Mouse (Mus musculus): ENCODE data around the gene Trpm2.
"Not testable (repeated sequence)": the region's sequence is repeated elsewhere in the genome, so short reads cannot be mapped to it uniquely, and the experiment has no call there.

The Trpm2 gene

DNA sequence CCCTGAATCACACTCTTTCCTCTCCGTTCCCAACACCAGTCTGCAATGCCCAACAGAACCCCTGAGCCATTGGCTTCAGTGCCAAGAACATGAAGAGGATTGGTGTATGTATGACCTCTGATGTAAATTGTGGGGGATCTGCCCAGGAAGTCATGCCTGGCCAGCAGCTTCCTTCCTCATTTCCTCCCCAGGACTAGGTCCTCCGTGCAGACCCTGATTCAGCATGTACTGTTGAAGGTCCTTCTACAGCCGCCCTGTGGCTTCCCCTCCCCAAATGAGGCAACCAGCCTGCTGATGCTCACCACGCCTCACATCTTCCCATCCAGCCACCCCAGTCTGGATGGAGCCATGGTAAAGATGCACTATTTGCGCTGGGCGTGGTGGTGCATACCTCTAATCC is at the start of gene Trpm2:
Gene Trpm2, minus strand, starts transcription at position 83 of the 400 bp plus-strand sequence.
- DNase-seq: no peak

DNA sequence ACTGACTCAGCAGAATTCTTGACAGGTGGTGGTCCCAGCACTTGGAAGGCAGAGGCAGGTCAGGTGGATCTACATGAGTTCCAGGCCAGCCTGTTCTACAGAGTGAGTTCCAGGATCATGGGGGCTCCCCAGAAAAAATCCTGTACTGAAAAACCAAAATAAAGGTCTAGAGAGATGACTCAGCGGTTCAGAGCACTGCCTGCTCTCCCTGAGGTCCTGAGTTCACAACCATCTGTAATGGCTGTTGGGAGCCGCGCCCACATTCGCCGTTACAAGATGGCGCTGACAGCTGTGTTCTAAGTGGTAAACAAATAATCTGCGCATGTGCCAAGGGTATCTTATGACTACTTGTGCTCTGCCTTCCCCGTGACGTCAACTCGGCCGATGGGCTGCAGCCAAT is 49.6 kb upstream of the Trpm2 start:
- not testable (repeated sequence) for DNase-seq

GRCm38 (mm10) chr10:78019291-78019690 is 48.9 kb upstream of the Trpm2 start:
- DNase-seq: no peak

- DNase-seq: peak; percentile 78 to 79
These were observed 48.4 kb upstream of the Trpm2 start for GRCm38 (mm10) chr10:78018797-78019203.

GRCm38 (mm10) chr10:78016366-78016765 is 46.0 kb upstream of the Trpm2 start:
- no peak for DNase-seq

GRCm38 (mm10) chr10:78015489-78015888 is 45.1 kb upstream of the Trpm2 start:
- DNase-seq: no peak

- DNase-seq: no peak
These were observed 42.5 kb upstream of the Trpm2 start for GRCm38 (mm10) chr10:78012661-78013495.

GRCm38 (mm10) chr10:78011116-78011515 is 40.8 kb upstream of the Trpm2 start:
- DNase-seq: not testable (repeated sequence)

DNA sequence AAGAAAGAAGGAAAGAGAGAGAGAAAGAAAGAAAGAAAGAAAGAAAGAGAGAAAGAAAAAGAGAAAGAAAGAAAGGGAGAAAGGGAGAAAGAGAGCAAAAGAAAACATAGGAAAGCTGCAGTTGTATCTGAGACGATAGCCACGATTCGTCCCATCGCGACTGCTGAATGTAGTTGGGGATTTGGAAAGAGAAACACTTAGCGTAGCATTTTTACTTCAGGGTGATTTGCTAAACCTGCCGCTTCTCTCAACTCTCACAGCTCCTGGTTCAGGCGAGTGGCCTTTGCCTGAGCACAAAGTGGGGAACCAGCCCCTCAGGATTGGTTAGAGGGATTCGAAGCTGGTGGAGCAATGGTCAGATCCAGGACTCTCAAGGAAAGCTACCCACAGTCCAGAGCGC is 40.0 kb upstream of the Trpm2 start:
- DNase-seq: no peak

DNA sequence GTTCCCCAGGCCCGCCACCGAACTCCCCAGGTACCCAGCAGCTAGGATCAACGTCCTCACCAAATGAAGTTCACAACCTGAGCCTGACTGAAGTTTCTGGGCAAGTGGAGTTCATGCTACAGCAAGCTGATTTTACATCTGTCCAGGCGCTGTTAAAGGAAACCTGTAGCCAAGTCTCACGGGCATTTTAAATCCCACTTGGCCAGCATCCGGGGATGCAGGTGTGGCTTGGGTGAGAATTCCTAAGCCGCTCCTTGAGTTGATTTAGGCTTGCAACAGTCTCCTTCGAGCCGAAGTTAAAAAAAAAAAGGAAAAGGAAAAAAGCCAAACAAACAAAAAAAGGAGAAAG is 39.6 kb upstream of the Trpm2 start, which contains the start of gene Pfkl:
Gene Pfkl, minus strand, starts transcription at position 139 of the 349 bp plus-strand sequence.
- no peak for DNase-seq

GRCm38 (mm10) chr10:78009184-78009944 is 39.0 kb upstream of the Trpm2 start:
- peak; percentile 91 to 95 for DNase-seq

DNA sequence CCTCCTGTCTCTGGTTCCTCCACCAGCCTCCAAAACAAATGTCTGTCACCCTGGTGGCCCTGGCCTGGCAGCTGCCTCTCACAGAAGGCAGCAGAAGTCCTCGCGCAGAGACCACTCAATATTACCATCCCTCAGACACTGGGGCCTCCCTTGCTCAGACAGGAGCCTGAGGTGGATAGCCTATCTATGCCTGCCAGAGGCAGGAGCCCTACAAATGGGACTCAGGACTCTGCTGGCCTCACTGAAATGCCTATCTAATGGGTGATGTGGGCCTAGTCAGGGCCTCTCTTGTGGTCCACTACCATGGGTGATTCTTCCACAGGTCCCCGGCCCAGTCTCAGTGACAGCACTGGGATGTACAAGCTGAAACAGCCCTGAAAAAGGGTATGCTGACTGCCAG is 37.8 kb upstream of the Trpm2 start:
- DNase-seq: no peak

GRCm38 (mm10) chr10:78007203-78007602 is 36.8 kb upstream of the Trpm2 start:
- no peak for DNase-seq

- no peak for DNase-seq
These were observed 35.6 kb upstream of the Trpm2 start for GRCm38 (mm10) chr10:78005791-78006438.

DNA sequence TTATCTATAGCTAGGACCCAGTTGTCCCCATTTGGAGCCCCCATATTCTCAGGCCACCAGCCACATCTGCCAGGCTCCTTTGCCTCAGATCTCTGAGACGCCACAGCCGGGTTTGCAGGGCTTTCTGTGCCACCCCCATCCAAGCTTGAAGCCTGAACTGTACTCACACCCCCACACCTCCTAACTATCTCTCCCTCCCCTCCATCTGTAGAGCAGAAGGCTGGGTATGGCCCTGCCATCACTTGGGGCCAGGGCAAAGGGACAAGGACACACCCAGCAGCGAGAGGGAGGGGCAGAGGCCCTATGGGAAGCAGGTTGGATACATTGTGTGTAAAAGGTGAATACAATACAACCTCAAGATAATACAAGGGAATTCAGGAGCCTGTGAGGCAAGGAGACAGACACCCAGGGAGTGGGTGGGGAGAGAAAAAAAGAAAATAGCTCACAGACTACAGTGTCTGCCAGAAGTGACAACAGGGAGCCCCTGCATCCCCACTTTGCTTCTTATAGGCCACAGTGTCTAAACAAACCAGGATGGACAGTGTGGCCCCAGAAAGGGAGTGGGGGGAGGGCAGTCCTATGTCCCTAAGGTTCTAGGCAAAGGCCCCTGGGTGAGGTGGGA is 34.2 kb upstream of the Trpm2 start:
- DNase-seq: no peak

DNA sequence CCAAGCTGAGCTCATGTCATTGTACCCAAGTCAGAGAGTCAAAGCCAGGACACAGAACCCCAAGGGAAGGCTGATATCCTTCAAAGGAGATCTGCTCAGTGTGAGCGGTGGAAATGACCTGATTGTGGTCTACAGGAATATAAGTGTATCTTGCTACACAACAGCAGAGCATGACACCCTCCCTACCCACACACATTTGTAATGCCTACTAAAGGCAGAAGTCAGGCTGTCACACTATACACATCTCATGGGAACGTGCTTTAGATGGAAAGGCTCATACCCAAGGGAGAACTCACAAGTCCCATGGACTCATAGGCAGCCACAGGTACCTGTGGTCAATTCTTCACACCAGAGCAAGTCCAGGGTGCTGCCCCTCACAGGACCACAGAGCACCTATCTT is 32.0 kb upstream of the Trpm2 start:
- no peak for DNase-seq

- no peak for DNase-seq
These were observed 31.4 kb upstream of the Trpm2 start for GRCm38 (mm10) chr10:78001796-78002195.

DNA sequence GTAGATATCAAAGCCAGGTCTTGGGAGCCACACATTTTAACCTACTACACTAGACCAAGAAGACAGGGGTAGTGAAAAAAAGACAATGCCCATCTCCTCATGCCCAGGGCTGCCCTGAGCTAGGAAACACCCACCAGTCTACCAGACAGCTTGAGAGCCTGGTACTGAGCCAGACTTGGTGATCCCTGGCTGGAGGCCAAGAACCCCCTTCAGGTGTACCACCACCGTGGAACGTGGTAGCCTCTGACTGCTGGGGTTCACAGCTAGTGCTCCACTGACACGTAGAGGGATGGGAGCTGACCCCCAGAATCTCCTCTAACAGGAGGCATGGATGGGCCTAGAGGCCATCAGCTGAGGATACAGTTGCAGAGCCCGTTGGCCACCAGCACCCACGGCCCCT is 29.8 kb upstream of the Trpm2 start:
- no peak for DNase-seq

DNA sequence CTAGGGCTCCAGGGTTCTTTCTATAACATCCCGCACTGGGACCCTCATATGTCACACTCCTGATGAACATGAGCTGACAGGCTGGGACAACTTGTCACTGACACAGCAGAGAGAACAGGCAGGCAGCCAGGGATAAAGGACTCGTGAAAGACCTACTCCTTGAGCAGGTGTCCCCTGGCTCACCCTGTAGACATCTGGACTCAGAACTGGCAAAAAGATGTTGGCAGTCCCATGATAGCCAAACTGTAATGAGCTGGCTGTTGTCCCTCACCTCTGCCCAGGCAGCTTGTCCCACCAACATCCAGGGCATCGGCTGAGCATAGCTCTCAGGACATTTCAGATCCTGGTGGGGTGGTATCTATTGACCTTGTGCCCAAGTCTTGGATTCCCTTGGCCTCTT is 25.3 kb upstream of the Trpm2 start:
- no peak for DNase-seq

- no peak for DNase-seq
These were observed 15.4 kb upstream of the Trpm2 start for GRCm38 (mm10) chr10:77985775-77986174.

DNA sequence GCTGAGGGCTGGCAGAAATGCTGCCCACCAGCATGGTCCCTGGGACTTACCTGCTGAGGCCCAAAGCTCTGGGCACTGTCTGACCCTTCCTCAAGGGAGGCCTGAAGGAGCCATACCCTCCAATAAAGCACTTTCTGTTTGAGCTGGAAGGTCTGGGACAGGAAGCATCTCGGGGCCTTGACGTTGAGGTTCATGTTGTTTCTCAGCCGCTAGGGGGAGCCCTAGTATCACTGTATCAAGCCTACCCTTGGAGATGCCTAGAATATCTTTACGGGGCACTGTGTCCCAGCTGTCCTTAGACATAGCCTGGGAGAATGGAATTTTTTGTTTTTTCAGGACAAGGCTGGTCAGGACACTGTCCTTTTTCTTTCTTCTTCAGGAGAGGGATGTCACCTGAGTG is 14.3 kb upstream of the Trpm2 start:
- DNase-seq: peak; percentile 72 to 80

DNA sequence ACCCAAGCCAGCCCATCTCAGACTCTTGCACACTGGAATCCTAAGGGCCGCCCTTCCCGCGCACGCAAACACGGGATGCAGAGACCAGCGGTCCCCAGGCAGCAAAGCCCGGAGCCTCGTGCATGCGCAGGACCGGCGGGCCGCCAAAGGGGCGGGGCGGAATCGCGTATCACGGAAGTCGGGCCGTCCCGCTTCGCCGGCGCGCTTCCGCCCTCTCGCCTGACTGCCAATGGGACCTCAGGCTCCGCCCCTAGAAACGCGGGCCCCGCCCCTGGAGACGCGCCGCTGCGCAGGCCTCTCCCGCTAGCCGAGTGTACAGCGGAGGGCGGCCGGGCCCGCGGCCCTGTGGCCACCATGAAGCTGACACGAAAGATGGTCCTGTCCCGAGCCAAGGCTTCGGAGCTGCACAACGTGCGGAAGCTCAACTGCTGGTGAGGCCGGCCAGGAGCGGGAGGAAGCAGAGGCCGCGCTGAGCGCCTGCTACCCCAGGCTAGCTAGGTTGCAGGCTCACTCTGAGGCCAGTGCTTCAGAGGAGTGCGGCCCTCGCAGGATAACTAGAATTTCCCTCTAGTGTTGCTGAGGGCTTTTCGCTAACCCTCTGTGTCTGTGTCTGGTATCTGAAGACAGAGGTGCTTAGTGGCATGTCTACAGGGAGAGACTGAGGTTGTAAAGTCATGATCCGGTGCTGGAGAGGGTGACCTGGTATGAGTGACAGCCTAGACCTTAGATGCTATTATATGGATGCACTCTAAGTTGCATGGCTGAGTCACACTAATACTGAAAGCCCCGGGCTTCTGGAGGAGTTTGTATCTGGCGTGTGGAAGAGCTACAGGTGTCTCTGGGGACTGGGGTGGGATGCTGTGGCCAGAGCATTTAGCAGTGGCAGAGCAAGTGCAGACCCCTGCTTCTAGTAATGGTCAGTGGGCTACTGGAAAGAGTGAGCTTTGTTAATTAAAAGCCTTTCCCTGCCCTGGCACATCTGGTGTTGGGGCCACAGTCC is 8.3 kb upstream of the Trpm2 start, which contains the start of gene 1810043G02Rik:
Gene 1810043G02Rik, plus strand, starts transcription at position 174 of the 1,000 bp plus-strand sequence.
- peak; percentile 100 for DNase-seq

Measured in cerebellum, postnatal 36 days (tissue).